Mouse (Mus musculus) lung, embryonic 14.5 days (tissue): ENCODE results near the gene Apob. TPM values are rescaled to one million over a fixed set of nuclear protein-coding genes. Genes with fewer than 3 reads are reported as not detected.
A peak's percentile ranks its signal among the peaks of the same experiment; 100 is the strongest.

Experiments
- ATAC-seq: fragments of 200-750 bp; cut with Nextera tagmentation; 2 replicates; pipeline ENCODE4 v1.8.0; 2017; ENCODE audit warnings: mild to moderate bottlenecking, moderate TSS enrichment, moderate library complexity; ENCODE audit not compliant: insufficient read depth
- DNase-seq: peaks from one replicate; pipeline ENCODE4 v3.0.0-alpha.2; 2015
- H3K27ac ChIP-seq: fragments of 300-500 bp; sonication (generic); 2 replicates; pipeline ENCODE4 v1.5.1; 2014; ENCODE audit warnings: low read depth, mild to moderate bottlenecking, moderate library complexity
- H3K27me3 ChIP-seq: fragments of 300-500 bp; sonication (generic); 2 replicates; pipeline ENCODE4 v1.6.1; 2014; ENCODE audit warnings: low read length, control low read depth; ENCODE audit not compliant: insufficient read depth
- H3K36me3 ChIP-seq: fragments of 300-500 bp; sonication (generic); 2 replicates; pipeline ENCODE4 v1.6.1; 2014; ENCODE audit warnings: control low read depth; ENCODE audit not compliant: insufficient read depth
- H3K4me1 ChIP-seq: fragments of 300-500 bp; sonication (generic); 2 replicates; pipeline ENCODE4 v1.6.1; 2014; ENCODE audit warnings: antibody characterized with exemption, control low read depth; ENCODE audit not compliant: insufficient read depth
- H3K4me2 ChIP-seq: fragments of 300-500 bp; sonication (generic); 2 replicates; pipeline ENCODE4 v1.6.1; 2014; ENCODE audit warnings: mild to moderate bottlenecking
- H3K4me3 ChIP-seq: fragments of 300-500 bp; sonication (generic); 2 replicates; pipeline ENCODE4 v1.5.1; 2014; ENCODE audit warnings: low read depth, low read length
- H3K9ac ChIP-seq: fragments of 300-500 bp; sonication (generic); 2 replicates; pipeline ENCODE4 v1.6.1; 2014
- H3K9me3 ChIP-seq: fragments of 300-500 bp; sonication (generic); 2 replicates; pipeline ENCODE4 v1.6.1; 2016; ENCODE audit warnings: low read depth, low read length, control low read depth
- CTCF ChIP-seq: IDR thresholded peaks from 2 replicates; pipeline ENCODE4 v1.5.1; 2016; ENCODE audit warnings: antibody characterized with exemption, low read depth
- WGBS: fragments of 180-500 bp; shearing (Covaris S2); extraction: QIAGEN DNeasy Blood & Tissue Kit; methylation state at CpG from one replicate; pipeline ENCODE4 v1.1.7; 2014; 5-methylcytosine and 5-hydroxymethylcytosine counted together
- polyA plus RNA-seq: library from polyadenylated mRNA; unstranded; fragments of >200 nt; fragmentation: Nextera tagmentation; extraction: Ambion mirVana; gene quantifications from 2 replicates; pipeline ENCODE4 v1.2.1, GENCODE M21; 2014

Apob gene
- polyA plus RNA-seq, 1 experiment from 2014 or later, result 0.08 TPM

GRCm38 (mm10) chr12:8038081-8038730, 60.8 kb downstream of the Apob start:
- Histone ChIP-seq H3K9ac (no peak overlapping the region), H3K4me1 (no peaks in the 10 kb centered on the region), H3K36me3 (no peaks in the 10 kb centered on the region), H3K4me3 (no peak overlapping the region), H3K27ac (no peak overlapping the region), H3K4me2 (no peak overlapping the region), H3K9me3 (no peaks in the 10 kb centered on the region), H3K27me3 (no peaks in the 10 kb centered on the region)
- WGBS, result 81% methylated on average over 3 of the region's 3 CpGs
- ATAC-seq, result no peak
- DNase-seq, result no peak
- TF ChIP-seq CTCF, result no peak

- Histone ChIP-seq H3K4me1 (no peaks in the 10 kb centered on the region), H3K4me3 (no peak overlapping the region), H3K4me2 (no peak overlapping the region), H3K9ac (no peak overlapping the region), H3K36me3 (no peaks in the 10 kb centered on the region), H3K27ac (no peak overlapping the region), H3K9me3 (no peaks in the 10 kb centered on the region), H3K27me3 (no peaks in the 10 kb centered on the region)
- TF ChIP-seq CTCF, result no peak
- DNase-seq (peak; percentile 46), ATAC-seq (peak; percentile 79)
- WGBS, result 58% methylated on average over 7 of the region's 7 CpGs
Observed at GRCm38 (mm10) chr12:8042626-8043394, 65.4 kb downstream of the Apob start.

- no peaks in the 10 kb centered on the region for H3K27me3 ChIP-seq
- no peaks in the 10 kb centered on the region for H3K9me3 ChIP-seq
- no peak overlapping the region for H3K9ac ChIP-seq
- no peak for DNase-seq
- WGBS, result 92% methylated on average over 2 of the region's 2 CpGs
- ATAC-seq, result no peak
- TF ChIP-seq CTCF, result no peak
- no peak overlapping the region for H3K27ac ChIP-seq
- H3K36me3 ChIP-seq, result no peaks in the 10 kb centered on the region
- no peak overlapping the region for H3K4me3 ChIP-seq
- no peaks in the 10 kb centered on the region for H3K4me1 ChIP-seq
- H3K4me2 ChIP-seq, result no peak overlapping the region
Observed at GRCm38 (mm10) chr12:8047046-8047445, 69.6 kb downstream of the Apob start.

GRCm38 (mm10) chr12:8047789-8048309, 70.4 kb downstream of the Apob start:
- H3K4me3 ChIP-seq, result no peak overlapping the region
- DNase-seq (peak; percentile 23), ATAC-seq (peak; percentile 66)
- no peak overlapping the region for H3K27ac ChIP-seq
- no peak overlapping the region for H3K4me2 ChIP-seq
- WGBS, result 39% methylated on average over 1 of the region's 1 CpGs
- no peaks in the 10 kb centered on the region for H3K4me1 ChIP-seq
- no peaks in the 10 kb centered on the region for H3K36me3 ChIP-seq
- TF ChIP-seq CTCF, result no peak
- H3K9me3 ChIP-seq, result no peaks in the 10 kb centered on the region
- H3K27me3 ChIP-seq, result no peaks in the 10 kb centered on the region
- H3K9ac ChIP-seq, result no peak overlapping the region

- no peaks in the 10 kb centered on the region for H3K36me3 ChIP-seq
- H3K27me3 ChIP-seq, result no peaks in the 10 kb centered on the region
- TF ChIP-seq CTCF, result no peak
- ATAC-seq (no peak), DNase-seq (no peak)
- no peak overlapping the region for H3K9ac ChIP-seq
- H3K4me3 ChIP-seq, result no peak overlapping the region
- no peak overlapping the region for H3K27ac ChIP-seq
- no peaks in the 10 kb centered on the region for H3K4me1 ChIP-seq
- H3K4me2 ChIP-seq, result no peak overlapping the region
- H3K9me3 ChIP-seq, result no peaks in the 10 kb centered on the region
- WGBS, result 42% methylated on average over 8 of the region's 8 CpGs
Observed at GRCm38 (mm10) chr12:8056001-8056640, 78.7 kb downstream of the Apob start.

GRCm38 (mm10) chr12:8059576-8059975, 82.1 kb downstream of the Apob start:
- WGBS, result 8% methylated on average over 3 of the region's 3 CpGs
- no peak overlapping the region for H3K4me2 ChIP-seq
- DNase-seq, result peak; percentile 79

More at GRCm38 (mm10) chr12:8059576-8059975, 82.1 kb downstream of the Apob start:
- no peaks in the 10 kb centered on the region for H3K9me3 ChIP-seq
- ATAC-seq, result no peak
- H3K27me3 ChIP-seq, result no peaks in the 10 kb centered on the region
- no peak overlapping the region for H3K27ac ChIP-seq
- H3K4me1 ChIP-seq, result no peaks in the 10 kb centered on the region
- no peak overlapping the region for H3K9ac ChIP-seq
- no peaks in the 10 kb centered on the region for H3K36me3 ChIP-seq
- TF ChIP-seq CTCF, result peak; percentile 90
- H3K4me3 ChIP-seq, result no peak overlapping the region
